Mouse (Mus musculus) thymus, adult 2 months (tissue): ENCODE measurements at regions not wholly inside any gene's neighbourhood (a gene's known extent, or its start where the extent isn't known, plus 50 kb on each side); places are given as distances from the start of the nearest gene placed in this dataset.
"Not testable (repeated sequence)": the region's sequence is repeated elsewhere in the genome, so short reads cannot be mapped to it uniquely, and the experiment has no call there.

ENCODE experiments used
- CTCF ChIP-seq: fragments of 200-500 bp; IDR thresholded peaks from 2 replicates; pipeline ENCODE4 v1.5.1; 2012; ENCODE audit warnings: mild to moderate bottlenecking, control low read depth, low read length, moderate library complexity, borderline replicate concordance; ENCODE audit not compliant: control insufficient read depth, poor library complexity, insufficient read depth; ENCODE audit errors: extremely low read depth
- POLR2A ChIP-seq: fragments of 200-500 bp; IDR thresholded peaks from 2 replicates; pipeline ENCODE4 v1.6.1; 2012; ENCODE audit warnings: mild to moderate bottlenecking, low read length, control low read depth, moderate library complexity; ENCODE audit not compliant: control insufficient read depth, poor library complexity, insufficient read depth; ENCODE audit errors: extremely low read depth

DNA sequence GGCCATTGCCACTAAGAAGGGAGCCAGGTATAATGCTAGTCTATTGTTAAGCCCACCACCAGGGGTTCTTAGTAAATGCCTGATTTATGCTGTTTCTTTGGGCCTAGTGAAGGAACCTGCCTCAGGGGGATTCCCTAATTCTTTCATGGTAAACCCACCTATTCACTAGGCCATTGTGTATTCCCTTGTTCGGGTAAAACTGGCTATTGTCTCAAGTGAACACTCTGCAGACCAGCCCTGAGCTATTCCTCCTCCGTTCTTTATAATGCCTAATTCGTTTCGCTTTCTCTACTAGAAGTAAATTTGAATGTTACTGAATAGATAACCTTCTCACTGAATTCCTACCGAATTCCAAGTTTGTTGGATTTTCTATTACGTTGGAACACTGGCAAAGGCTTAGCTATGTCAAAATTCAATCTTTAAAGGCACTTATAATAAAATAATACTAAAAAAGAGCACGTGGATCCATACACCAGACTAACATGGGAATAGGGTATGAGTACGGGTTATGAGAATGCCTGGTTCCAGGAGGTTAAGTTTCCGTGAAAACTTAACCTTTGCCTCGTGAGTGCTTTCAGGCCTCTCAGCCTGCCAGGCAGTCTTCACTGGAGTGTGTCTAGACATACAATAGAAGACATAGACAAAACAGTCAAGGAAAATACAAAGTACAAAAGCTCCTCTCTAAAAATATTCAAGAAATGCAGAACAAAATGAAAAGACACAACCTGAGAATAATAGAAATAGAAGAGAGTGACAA is 536.8 kb upstream of the Cntn5 start:
- TF ChIP-seq POLR2A, CTCF: not testable (repeated sequence)
